10 mouse cellular contexts compared by ENCODE assay signal in genomic region chr11:82952612-82953542, GRCm38 (mm10). TPM values are rescaled to one million over a fixed set of nuclear protein-coding genes. Genes with fewer than 3 reads are reported as not detected.
DNase-seq lines count a peak whose midpoint lies in the region; ATAC-seq and TF ChIP-seq lines count a peak whose summit lies in the region.
"Had no signal": no experiment of that assay in that cellular context is flagged by ENCODE, and none has a peak within 500 bp of the region (broad histone marks: within the 10 kb centered on the region; RNA-seq: fewer than 3 reads in every experiment).

No protein-coding gene starts in this region.

- no peak for DNase-seq in embryonic facial prominence, embryonic 14.5 days (ENCODE audit: low spot score)
- DNase-seq in liver, embryonic 11.5 days (ENCODE audit: low spot score) = no peak
- DNase-seq in skeletal muscle tissue, adult 2 months (ENCODE audit: low read depth, low spot score) = peak; percentile 50
- DNase-seq in adrenal gland, postnatal 4 days (ENCODE audit: low spot score in 2 of 2) = no peak
- no peak for DNase-seq in ovary, adult 18-20 months (ENCODE audit: low spot score)
- no peak for DNase-seq in gastrocnemius, adult 18-20 months (ENCODE audit: low spot score)

- ATAC-seq in embryonic facial prominence, embryonic 14.5 days (ENCODE audit: low read depth) = no peak
- no peak for ATAC-seq in liver, embryonic 11.5 days (replicated peaks; ENCODE audit: low FRiP score)
- ATAC-seq in forebrain, embryonic 16.5 days = no peak

- no peak overlapping the region for H3K9ac ChIP-seq in embryonic facial prominence, embryonic 14.5 days (ENCODE audit: low read depth, low read length)
- no peak overlapping the region for H3K9ac ChIP-seq in liver, embryonic 11.5 days (ENCODE audit: low read depth, low read length)
- H3K9ac ChIP-seq in forebrain, embryonic 16.5 days (replicated peaks; ENCODE audit: low read depth, low read length) = no peak overlapping the region
- H3K9ac ChIP-seq: embryonic facial prominence, embryonic 15.5 days; neural tube, embryonic 12.5 days had no signal

- peaks cover 64% of the 10 kb centered on the region for H3K4me1 ChIP-seq in E14TG2a.4 (replicated peaks; ENCODE audit: low read depth, low read length)
- H3K4me1 ChIP-seq in embryonic facial prominence, embryonic 14.5 days (ENCODE audit: control insufficient read depth, insufficient read depth, low read length) = no peaks in the 10 kb centered on the region
- peaks cover 10% of the 10 kb centered on the region; the same call in 1 of the 2 replicates for H3K4me1 ChIP-seq in liver, embryonic 11.5 days (replicated peaks; ENCODE audit: control insufficient read depth, insufficient read depth, low read length)
- no peaks in the 10 kb centered on the region for H3K4me1 ChIP-seq in forebrain, embryonic 16.5 days (replicated peaks; ENCODE audit: control insufficient read depth, insufficient read depth, low read length)

- peak overlapping the region; percentile 71; the same call in 1 of the 2 replicates for H3K4me3 ChIP-seq in E14TG2a.4 (replicated peaks; ENCODE audit: low read length)
- no peak overlapping the region for H3K4me3 ChIP-seq in embryonic facial prominence, embryonic 14.5 days (ENCODE audit: low read depth, low read length)
- no peak overlapping the region for H3K4me3 ChIP-seq in liver, embryonic 11.5 days (ENCODE audit: low read depth, low read length)
- no peak overlapping the region for H3K4me3 ChIP-seq in forebrain, embryonic 16.5 days (replicated peaks; ENCODE audit: low read length)
- H3K4me3 ChIP-seq: neural tube, embryonic 12.5 days had no signal

- H3K27me3 ChIP-seq in E14TG2a.4 (ENCODE audit: insufficient read depth, low read length) = peaks cover 67% of the 10 kb centered on the region
- H3K27me3 ChIP-seq in embryonic facial prominence, embryonic 14.5 days (replicated peaks; ENCODE audit: control insufficient read depth, insufficient read depth, low read length) = peaks cover 47% of the 10 kb centered on the region
- peaks cover 46% of the 10 kb centered on the region for H3K27me3 ChIP-seq in liver, embryonic 11.5 days (replicated peaks; ENCODE audit: control insufficient read depth, insufficient read depth, low read length)
- H3K27me3 ChIP-seq in forebrain, embryonic 16.5 days (replicated peaks; ENCODE audit: control insufficient read depth, insufficient read depth, low read length) = peaks cover 35% of the 10 kb centered on the region

- no peak overlapping the region for H3K27ac ChIP-seq in embryonic facial prominence, embryonic 14.5 days (replicated peaks; ENCODE audit: low read depth, low read length)
- no peak overlapping the region for H3K27ac ChIP-seq in liver, embryonic 11.5 days (ENCODE audit: low read depth, low read length)
- no peak overlapping the region for H3K27ac ChIP-seq in forebrain, embryonic 16.5 days (ENCODE audit: low read length)
- H3K27ac ChIP-seq: embryonic facial prominence, embryonic 15.5 days; neural tube, embryonic 12.5 days had no signal

- H3K9me3 ChIP-seq in E14TG2a.4 (ENCODE audit: low read length) = no peaks in the 10 kb centered on the region
- H3K9me3 ChIP-seq in embryonic facial prominence, embryonic 14.5 days (ENCODE audit: control insufficient read depth, low read length) = no peaks in the 10 kb centered on the region
- no peaks in the 10 kb centered on the region for H3K9me3 ChIP-seq in liver, embryonic 11.5 days (ENCODE audit: control insufficient read depth, low read length)
- H3K9me3 ChIP-seq in forebrain, embryonic 16.5 days (ENCODE audit: control insufficient read depth, low read length) = no peaks in the 10 kb centered on the region
- H3K9me3 ChIP-seq: embryonic facial prominence, embryonic 15.5 days; neural tube, embryonic 12.5 days had no signal

- no peak for TF ChIP-seq CTCF in E14TG2a.4 (conservative IDR thresholded peaks at IDR 0.05; ENCODE audit: low read length)

- H3K36me3 ChIP-seq in E14TG2a.4 (ENCODE audit: insufficient read depth, low read length) = no peaks in the 10 kb centered on the region
- H3K36me3 ChIP-seq in embryonic facial prominence, embryonic 14.5 days (ENCODE audit: control insufficient read depth, insufficient read depth, low read length) = no peaks in the 10 kb centered on the region
- H3K36me3 ChIP-seq in liver, embryonic 11.5 days (ENCODE audit: control insufficient read depth, insufficient read depth, low read length) = no peaks in the 10 kb centered on the region
- H3K36me3 ChIP-seq in forebrain, embryonic 16.5 days (ENCODE audit: control insufficient read depth, insufficient read depth) = no peaks in the 10 kb centered on the region
- H3K36me3 ChIP-seq: embryonic facial prominence, embryonic 15.5 days; neural tube, embryonic 12.5 days had no signal

- peak overlapping the region; percentile 9; the same call in 1 of the 2 replicates for H3K4me2 ChIP-seq in embryonic facial prominence, embryonic 14.5 days (ENCODE audit: low read depth, low read length)
- H3K4me2 ChIP-seq in liver, embryonic 11.5 days = peak overlapping the region; percentile 50
- H3K4me2 ChIP-seq in forebrain, embryonic 16.5 days (ENCODE audit: low read length) = no peak overlapping the region
- H3K4me2 ChIP-seq: embryonic facial prominence, embryonic 15.5 days had no signal

- WGBS in embryonic facial prominence, embryonic 14.5 days = 60% methylated on average over 9 of the region's 9 CpGs
- 46% methylated on average over 9 of the region's 9 CpGs for WGBS in liver, embryonic 11.5 days
- WGBS in forebrain, embryonic 16.5 days = 68% methylated on average over 9 of the region's 9 CpGs

RNA-seq across cellular contexts. Expression of gene Slfn5, which starts 1.7 kb away (rescaled TPM):
- polyA plus RNA-seq in embryonic facial prominence, embryonic 14.5 days (2014; fragmentation: Nextera tagmentation; extraction: Ambion mirVana) = 2.4 and 3.9 TPM in 2 replicates
- polyA plus RNA-seq in liver, embryonic 11.5 days (2014; fragmentation: Nextera tagmentation; extraction: Ambion mirVana) = 0.49 and 0.86 TPM in 2 replicates
- total RNA-seq in adrenal gland, postnatal 4 days (2021) = 10 to 100 TPM; 25.0 to 25.4 TPM
- 1.3 and 1.8 TPM in 2 replicates for polyA plus RNA-seq in forebrain, embryonic 16.5 days (2015; fragmentation: Nextera tagmentation; extraction: Ambion mirVana)
- 10 to 100 TPM; 16.5 to 24.1 TPM for total RNA-seq in gastrocnemius, adult 18-20 months (2021)

RNA-seq across cellular contexts. Expression of gene Slfn9, which starts 38.8 kb away (rescaled TPM):
- polyA plus RNA-seq in embryonic facial prominence, embryonic 14.5 days (2014; fragmentation: Nextera tagmentation; extraction: Ambion mirVana) = 16.6 and 17.1 TPM in 2 replicates
- polyA plus RNA-seq in liver, embryonic 11.5 days (2014; fragmentation: Nextera tagmentation; extraction: Ambion mirVana) = 8.1 and 9.0 TPM in 2 replicates
- 10 to 100 TPM; 15.7 to 18.1 TPM for total RNA-seq in adrenal gland, postnatal 4 days (2021)
- polyA plus RNA-seq in forebrain, embryonic 16.5 days (2015; fragmentation: Nextera tagmentation; extraction: Ambion mirVana) = 5.7 and 6.5 TPM in 2 replicates
- total RNA-seq in gastrocnemius, adult 18-20 months (2021) = under 1 TPM; 0.14 to 0.28 TPM

RNA-seq across cellular contexts. Expression of gene Unc45b, which starts 42.5 kb away (rescaled TPM):
- 37.1 and 44.5 TPM in 2 replicates for polyA plus RNA-seq in embryonic facial prominence, embryonic 14.5 days (2014; fragmentation: Nextera tagmentation; extraction: Ambion mirVana)
- 1.8 and 4.5 TPM in 2 replicates for polyA plus RNA-seq in liver, embryonic 11.5 days (2014; fragmentation: Nextera tagmentation; extraction: Ambion mirVana)
- total RNA-seq in adrenal gland, postnatal 4 days (2021) = 10 to 100 TPM; 14.9 to 15.5 TPM
- polyA plus RNA-seq in forebrain, embryonic 16.5 days (2015; fragmentation: Nextera tagmentation; extraction: Ambion mirVana) = 0.96 and 1.6 TPM in 2 replicates
- total RNA-seq in gastrocnemius, adult 18-20 months (2021) = 100 to 1,000 TPM; 186 to 189 TPM

RNA-seq across cellular contexts. Expression of gene Nle1, which starts 44.7 kb away (rescaled TPM):
- 24.3 and 30.7 TPM in 2 replicates for polyA plus RNA-seq in embryonic facial prominence, embryonic 14.5 days (2014; fragmentation: Nextera tagmentation; extraction: Ambion mirVana)
- 43.4 and 44.9 TPM in 2 replicates for polyA plus RNA-seq in liver, embryonic 11.5 days (2014; fragmentation: Nextera tagmentation; extraction: Ambion mirVana)
- 10 to 100 TPM; 30.7 to 33.4 TPM for total RNA-seq in adrenal gland, postnatal 4 days (2021)
- polyA plus RNA-seq in forebrain, embryonic 16.5 days (2015; fragmentation: Nextera tagmentation; extraction: Ambion mirVana) = 33.3 and 39.7 TPM in 2 replicates
- total RNA-seq in gastrocnemius, adult 18-20 months (2021) = 10 to 100 TPM; 10.4 to 13.9 TPM
